Mouse (Mus musculus) G1E (cell line): ENCODE data around the gene Acot7. TPM values are rescaled to one million over a fixed set of nuclear protein-coding genes. Genes with fewer than 3 reads are reported as not detected.

ENCODE experiments used
- ATAC-seq: 2 replicates; pipeline ENCODE4 v1.8.0; 2016; ENCODE audit warnings: mild to moderate bottlenecking; ENCODE audit not compliant: insufficient number of reproducible peaks, poor library complexity, low FRiP score, severe bottlenecking; ENCODE audit errors: extremely low read depth
- DNase-seq: peaks from one replicate; pipeline ENCODE4 v3.0.0; 2012; ENCODE audit warnings: low spot score
- H3K27me3 ChIP-seq: 2 replicates; pipeline ENCODE4 v1.6.1; 2012; ENCODE audit warnings: mild to moderate bottlenecking, low read length, inconsistent platforms; ENCODE audit not compliant: insufficient read depth
- H3K36me3 ChIP-seq: replicated peaks from 2 replicates; pipeline ENCODE3; 2012; ENCODE audit warnings: mild to moderate bottlenecking, inconsistent platforms
- H3K4me1 ChIP-seq: 2 replicates; pipeline ENCODE4 v1.6.1; 2012; ENCODE audit warnings: low read depth, low read length, inconsistent platforms, mixed read lengths; ENCODE audit not compliant: insufficient read depth
- H3K4me3 ChIP-seq: 2 replicates; pipeline ENCODE4 v1.5.1; 2012; ENCODE audit warnings: low read depth, mild to moderate bottlenecking, inconsistent platforms, low read length, moderate library complexity, mixed read lengths
- H3K9me3 ChIP-seq: replicated peaks from 2 replicates; pipeline ENCODE4 v1.6.1; 2012; ENCODE audit warnings: inconsistent platforms
- CTCF ChIP-seq: IDR thresholded peaks from 2 replicates; pipeline ENCODE4 v1.5.1; 2012; ENCODE audit warnings: low read depth, low read length, inconsistent platforms, mixed read lengths
- GATA1 ChIP-seq: IDR thresholded peaks from 2 replicates; pipeline ENCODE4 v1.6.1; 2012; ENCODE audit warnings: borderline replicate concordance, low read length, inconsistent platforms, mixed read lengths
- GATA2 ChIP-seq: IDR thresholded peaks from 2 replicates; pipeline ENCODE4 v1.6.1; 2012; ENCODE audit warnings: low read depth, low read length, inconsistent platforms, borderline replicate concordance
- POLR2AphosphoS5 ChIP-seq: IDR thresholded peaks from 2 replicates; pipeline ENCODE4 v1.6.1; 2012; ENCODE audit warnings: low read depth, low read length, inconsistent platforms; ENCODE audit not compliant: insufficient replicate concordance
- TAL1 ChIP-seq: conservative IDR thresholded peaks from 2 replicates; pipeline ENCODE4 v1.6.1; 2012; ENCODE audit warnings: low read depth, low read length, inconsistent platforms, mixed read lengths
- polyA plus RNA-seq: library from polyadenylated mRNA; stranded (reverse); fragments of >175 nt; gene quantifications from 2 replicates; pipeline ENCODE4 v1.2.3, GENCODE M21; 2012
- total RNA-seq, 2 experiments: library from RNA; stranded (forward) in 1 of 2; stranded (reverse) in 1 of 2; fragments of 200-1000 nt in 1 of 2; fragments of >200 nt in 1 of 2; fragmentation: Nextera tagmentation in 1 of 2; gene quantifications; 2 replicates each; pipeline ENCODE4 v1.2.3; 2014 to 2017

The Acot7 gene
- total and polyA plus RNA-seq, 3 experiments = 17.6 to 51.1 (median 22.1) TPM

- DNase-seq (no peak), ATAC-seq (no peak)
- no peak for TF ChIP-seq POLR2AphosphoS5
- TF ChIP-seq TAL1 = no peak
- no peaks in the 10 kb centered on the region for H3K9me3 ChIP-seq
- H3K4me1 ChIP-seq = peaks cover 19% of the 10 kb centered on the region
- H3K36me3 ChIP-seq = peaks cover 71% of the 10 kb centered on the region
- H3K4me3 ChIP-seq = no peak overlapping the region
- no peaks in the 10 kb centered on the region for H3K27me3 ChIP-seq
Observed at GRCm38 (mm10) chr4:152214871-152215415, 37.0 kb downstream of the Acot7 start.

- H3K4me1 ChIP-seq = peaks cover 7% of the 10 kb centered on the region
- DNase-seq (no peak), ATAC-seq (no peak)
- no peaks in the 10 kb centered on the region for H3K27me3 ChIP-seq
- H3K9me3 ChIP-seq = no peaks in the 10 kb centered on the region
- no peak for TF ChIP-seq CTCF
- TF ChIP-seq POLR2AphosphoS5 = no peak
- no peak for TF ChIP-seq GATA1
- TF ChIP-seq GATA2 = no peak
- no peak for TF ChIP-seq TAL1
- H3K36me3 ChIP-seq = peaks cover 81% of the 10 kb centered on the region
- H3K4me3 ChIP-seq = no peak overlapping the region
Observed at GRCm38 (mm10) chr4:152219591-152219990, 41.7 kb downstream of the Acot7 start.

- no peak overlapping the region for H3K4me3 ChIP-seq
- DNase-seq (no peak), ATAC-seq (no peak)
- H3K36me3 ChIP-seq = peaks cover 87% of the 10 kb centered on the region
- H3K9me3 ChIP-seq = no peaks in the 10 kb centered on the region
- H3K4me1 ChIP-seq = peaks cover 7% of the 10 kb centered on the region
- H3K27me3 ChIP-seq = no peaks in the 10 kb centered on the region
- TF ChIP-seq TAL1 = no peak
- no peak for TF ChIP-seq GATA2
- no peak for TF ChIP-seq POLR2AphosphoS5
- no peak for TF ChIP-seq CTCF
- TF ChIP-seq GATA1 = no peak
Observed at GRCm38 (mm10) chr4:152220771-152221410, 43.0 kb downstream of the Acot7 start.

- DNase-seq = no peak
- ATAC-seq = no peak
- TF ChIP-seq GATA1 (no peak), POLR2AphosphoS5 (no peak), GATA2 (no peak), TAL1 (no peak), CTCF (no peak)
- H3K36me3 ChIP-seq = peaks cover 89% of the 10 kb centered on the region
- no peaks in the 10 kb centered on the region for H3K27me3 ChIP-seq
- H3K4me1 ChIP-seq = peaks cover 7% of the 10 kb centered on the region
- H3K9me3 ChIP-seq = no peaks in the 10 kb centered on the region
- H3K4me3 ChIP-seq = no peak overlapping the region
Observed at GRCm38 (mm10) chr4:152221411-152221887, 43.5 kb downstream of the Acot7 start.

GRCm38 (mm10) chr4:152222111-152222510 lies 44.2 kb downstream of the Acot7 start:
- Histone ChIP-seq H3K36me3 (peaks cover 92% of the 10 kb centered on the region), H3K4me3 (no peak overlapping the region), H3K4me1 (peaks cover 7% of the 10 kb centered on the region), H3K9me3 (no peaks in the 10 kb centered on the region), H3K27me3 (no peaks in the 10 kb centered on the region)
- no peak for ATAC-seq
- TF ChIP-seq GATA2 (no peak), CTCF (no peak), POLR2AphosphoS5 (no peak)
- DNase-seq = no peak

- Histone ChIP-seq H3K27me3 (no peaks in the 10 kb centered on the region), H3K36me3 (peaks cover 92% of the 10 kb centered on the region), H3K4me1 (peaks cover 7% of the 10 kb centered on the region), H3K9me3 (no peaks in the 10 kb centered on the region), H3K4me3 (no peak overlapping the region)
- ATAC-seq = no peak
- no peak for TF ChIP-seq CTCF
- TF ChIP-seq POLR2AphosphoS5 = no peak
- no peak for TF ChIP-seq GATA1
- no peak for TF ChIP-seq GATA2
- TF ChIP-seq TAL1 = no peak
- no peak for DNase-seq
Observed at GRCm38 (mm10) chr4:152222513-152222912, 44.6 kb downstream of the Acot7 start.

GRCm38 (mm10) chr4:152224156-152224555 lies 46.2 kb downstream of the Acot7 start:
- H3K36me3 ChIP-seq = peaks cover 90% of the 10 kb centered on the region
- peaks cover 7% of the 10 kb centered on the region for H3K4me1 ChIP-seq
- ATAC-seq (no peak), DNase-seq (no peak)
- H3K4me3 ChIP-seq = no peak overlapping the region
- no peaks in the 10 kb centered on the region for H3K9me3 ChIP-seq
- H3K27me3 ChIP-seq = no peaks in the 10 kb centered on the region
- TF ChIP-seq CTCF (no peak), GATA1 (no peak), GATA2 (no peak), TAL1 (no peak), POLR2AphosphoS5 (no peak)
